In genomic region chr4:48382506-48382905, GRCm38 (mm10) we compare ENCODE assay signal across 18 mouse cellular contexts.
"Had no signal": no experiment of that assay in that cellular context is flagged by ENCODE, and none has a peak within 500 bp of the region (broad histone marks: within the 10 kb centered on the region; RNA-seq: fewer than 3 reads in every experiment).

No protein-coding gene starts in this region.

- H3K4me2 ChIP-seq: lung, embryonic 15.5 days; midbrain, embryonic 11.5 days; midbrain, embryonic 13.5 days; midbrain, embryonic 15.5 days; neural tube, embryonic 12.5 days; stomach, embryonic 15.5 days had no signal

- H3K9ac ChIP-seq: liver, postnatal 0 days; lung, embryonic 15.5 days; midbrain, embryonic 13.5 days; midbrain, embryonic 15.5 days; neural tube, embryonic 12.5 days; stomach, embryonic 15.5 days had no signal

- H3K4me3 ChIP-seq: lung, embryonic 15.5 days; megakaryocyte, embryonic 14.5 days; midbrain, embryonic 13.5 days; midbrain, embryonic 15.5 days; neural tube, embryonic 12.5 days; stomach, embryonic 15.5 days had no signal

- H3K36me3 ChIP-seq: lung, embryonic 15.5 days; midbrain, embryonic 13.5 days; midbrain, embryonic 15.5 days; neural tube, embryonic 12.5 days; stomach, embryonic 15.5 days had no signal

- DNase-seq: liver, postnatal 0 days; lung, adult 2 months; lung, postnatal 14 days; lung, postnatal 36 days; right cerebral cortex, postnatal 14 days; thymus, adult 2 months; thymus, postnatal 25 days; thymus, postnatal 4 days had no signal

- H3K4me1 ChIP-seq: lung, embryonic 15.5 days; megakaryocyte, embryonic 14.5 days; midbrain, embryonic 13.5 days; midbrain, embryonic 15.5 days; neural tube, embryonic 12.5 days; stomach, embryonic 15.5 days had no signal

- H3K27ac ChIP-seq: lung, embryonic 15.5 days; macrophage; midbrain, embryonic 13.5 days; midbrain, embryonic 15.5 days; neural tube, embryonic 12.5 days; stomach, embryonic 15.5 days; stomach, postnatal 0 days had no signal

- H3K27me3 ChIP-seq: lung, embryonic 15.5 days; megakaryocyte, embryonic 14.5 days; midbrain, embryonic 13.5 days; midbrain, embryonic 15.5 days; neural tube, embryonic 12.5 days; stomach, embryonic 15.5 days had no signal

- H3K9me3 ChIP-seq: lung, embryonic 15.5 days; midbrain, embryonic 13.5 days; midbrain, embryonic 15.5 days; neural tube, embryonic 12.5 days; stomach, embryonic 15.5 days had no signal

- ATAC-seq: liver, postnatal 0 days; lung, postnatal 0 days; midbrain, embryonic 13.5 days; midbrain, embryonic 15.5 days had no signal
